Mouse (Mus musculus) embryonic facial prominence, embryonic 14.5 days (tissue): ENCODE measurements at regions not wholly inside any gene's neighbourhood (a gene's known extent, or its start where the extent isn't known, plus 50 kb on each side); places are given as distances from the start of the nearest gene placed in this dataset.

Source experiments
- ATAC-seq: fragments of 200-750 bp; cut with Nextera tagmentation; 2 replicates; pipeline ENCODE4 v1.8.0; 2017; ENCODE audit warnings: low read depth, moderate number of reproducible peaks, moderate TSS enrichment
- DNase-seq: peaks from one replicate; pipeline ENCODE4 v3.0.0-alpha.2; 2015; ENCODE audit warnings: low spot score
- H3K27ac ChIP-seq: fragments of 300-500 bp; sonication (generic); replicated peaks from 2 replicates; pipeline ENCODE4 v1.5.1; 2014; ENCODE audit warnings: low read depth, mild to moderate bottlenecking, low read length, moderate library complexity
- H3K27me3 ChIP-seq: fragments of 300-500 bp; sonication (generic); replicated peaks from 2 replicates; pipeline ENCODE4 v1.6.1; 2014; ENCODE audit warnings: low read length; ENCODE audit not compliant: control insufficient read depth, insufficient read depth
- H3K36me3 ChIP-seq: fragments of 300-500 bp; sonication (generic); 2 replicates; pipeline ENCODE4 v1.6.1; 2014; ENCODE audit warnings: low read length, mixed read lengths; ENCODE audit not compliant: control insufficient read depth, insufficient read depth
- H3K4me1 ChIP-seq: fragments of 300-500 bp; sonication (generic); 2 replicates; pipeline ENCODE4 v1.6.1; 2014; ENCODE audit warnings: antibody characterized with exemption, low read length; ENCODE audit not compliant: control insufficient read depth, insufficient read depth
- H3K4me2 ChIP-seq: fragments of 300-500 bp; sonication (generic); 2 replicates; pipeline ENCODE4 v1.6.1; 2014; ENCODE audit warnings: low read depth, mild to moderate bottlenecking, low read length, moderate library complexity, mixed read lengths
- H3K4me3 ChIP-seq: fragments of 300-500 bp; sonication (generic); 2 replicates; pipeline ENCODE4 v1.5.1; 2014; ENCODE audit warnings: low read depth, mild to moderate bottlenecking, low read length
- H3K9ac ChIP-seq: fragments of 300-500 bp; sonication (generic); 2 replicates; pipeline ENCODE4 v1.6.1; 2014; ENCODE audit warnings: low read depth, mild to moderate bottlenecking, low read length, moderate library complexity, mixed read lengths
- H3K9me3 ChIP-seq: fragments of 300-500 bp; sonication (generic); 2 replicates; pipeline ENCODE4 v1.6.1; 2016; ENCODE audit warnings: low read length; ENCODE audit not compliant: control insufficient read depth
- WGBS: fragments of 180-500 bp; shearing (Covaris S2); extraction: QIAGEN DNeasy Blood & Tissue Kit; methylation state at CpG from one replicate; pipeline ENCODE4 v1.1.7; 2014; 5-methylcytosine and 5-hydroxymethylcytosine counted together

GRCm38 (mm10) chr12:12208216-12208615 lies 53.7 kb upstream of the Fam49a start:
- Histone ChIP-seq H3K9me3 (no peaks in the 10 kb centered on the region), H3K9ac (no peak overlapping the region), H3K4me2 (no peak overlapping the region), H3K27me3 (no peaks in the 10 kb centered on the region), H3K36me3 (no peaks in the 10 kb centered on the region), H3K4me3 (no peak overlapping the region), H3K4me1 (no peaks in the 10 kb centered on the region), H3K27ac (no peak overlapping the region)
- ATAC-seq, result no peak
- 65% methylated on average over 1 of the region's 1 CpGs for WGBS
- no peak for DNase-seq
